Mouse (Mus musculus) stomach, postnatal 0 days (tissue): ENCODE results near the gene Npc2. TPM values are rescaled to one million over a fixed set of nuclear protein-coding genes. Genes with fewer than 3 reads are reported as not detected.

Experiments used
- ATAC-seq: fragments of 200-750 bp; cut with Nextera tagmentation; 2 replicates; pipeline ENCODE4 v1.8.0; 2017; ENCODE audit not compliant: low FRiP score, low TSS enrichment
- DNase-seq: peaks from one replicate; pipeline ENCODE4 v3.0.0-alpha.2; 2016; ENCODE audit warnings: low spot score
- H3K27ac ChIP-seq: fragments of 300-500 bp; sonication (generic); replicated peaks from 2 replicates; pipeline ENCODE4 v1.5.1; 2014; ENCODE audit warnings: mild to moderate bottlenecking, control low read depth
- H3K27me3 ChIP-seq: fragments of 300-500 bp; sonication (generic); 2 replicates; pipeline ENCODE4 v1.6.1; 2014; ENCODE audit warnings: low read length; ENCODE audit not compliant: control insufficient read depth, insufficient read depth
- H3K36me3 ChIP-seq: fragments of 300-500 bp; sonication (generic); 2 replicates; pipeline ENCODE4 v1.6.1; 2014; ENCODE audit warnings: low read length, mixed read lengths; ENCODE audit not compliant: control insufficient read depth, insufficient read depth
- H3K4me1 ChIP-seq: fragments of 300-500 bp; sonication (generic); replicated peaks from 2 replicates; pipeline ENCODE4 v1.6.1; 2014; ENCODE audit warnings: antibody characterized with exemption; ENCODE audit not compliant: control insufficient read depth, insufficient read depth
- H3K4me2 ChIP-seq: fragments of 300-500 bp; sonication (generic); replicated peaks from 2 replicates; pipeline ENCODE4 v1.6.1; 2014; ENCODE audit warnings: low read depth, mild to moderate bottlenecking, control low read depth, moderate library complexity
- H3K4me3 ChIP-seq: fragments of 300-500 bp; sonication (generic); 2 replicates; pipeline ENCODE4 v1.5.1; 2014; ENCODE audit warnings: low read depth, low read length, control low read depth
- H3K9ac ChIP-seq: fragments of 300-500 bp; sonication (generic); 2 replicates; pipeline ENCODE4 v1.6.1; 2014; ENCODE audit warnings: mild to moderate bottlenecking, low read length, control low read depth, mixed read lengths
- H3K9me3 ChIP-seq: fragments of 300-500 bp; sonication (generic); 2 replicates; pipeline ENCODE4 v1.6.1; 2016; ENCODE audit warnings: low read length; ENCODE audit not compliant: control insufficient read depth
- CTCF ChIP-seq: IDR thresholded peaks from 2 replicates; pipeline ENCODE4 v1.5.1; 2016; ENCODE audit warnings: antibody characterized with exemption, low read depth, mild to moderate bottlenecking, moderate library complexity
- EP300 ChIP-seq: optimal IDR thresholded peaks from 2 replicates; pipeline ENCODE3; 2016; ENCODE audit warnings: antibody characterized with exemption
- WGBS: fragments of 180-500 bp; shearing (Covaris S2); extraction: QIAGEN DNeasy Blood & Tissue Kit; methylation state at CpG from one replicate; pipeline ENCODE4 v1.1.7; 2014; 5-methylcytosine and 5-hydroxymethylcytosine counted together
- polyA plus RNA-seq: library from polyadenylated mRNA; unstranded; fragments of >200 nt; fragmentation: Nextera tagmentation; extraction: Ambion mirVana; gene quantifications from 2 replicates; pipeline ENCODE4 v1.2.1, GENCODE M21; 2015

Npc2 gene
- polyA plus RNA-seq, result 49.0 and 49.4 TPM in 2 replicates

GRCm38 (mm10) chr12:84772726-84773441, at the start of gene Npc2, which contains the start of gene Isca2:
Npc2 (minus strand) TSS chr12:84773152.
Isca2 (plus strand) TSS chr12:84773251.
- ATAC-seq, result peak; percentile 100
- peak; percentile 99 for DNase-seq
- Histone ChIP-seq H3K4me1 (no peaks in the 10 kb centered on the region), H3K27ac (peak within 1 kb of the TSS; percentile 95), H3K27me3 (no peaks in the 10 kb centered on the region), H3K9me3 (no peaks in the 10 kb centered on the region), H3K4me3 (peak within 1 kb of the TSS; percentile 82), H3K9ac (peak within 1 kb of the TSS; percentile 88), H3K4me2 (peak within 1 kb of the TSS; percentile 92), H3K36me3 (no peaks in the 10 kb centered on the region)
- TF ChIP-seq CTCF (peak; percentile 37), EP300 (peak; percentile 47)
- under 1% methylated on average over 48 of the region's 50 CpGs for WGBS

GRCm38 (mm10) chr12:84819236-84820168, 46.5 kb upstream of the Npc2 start:
- no peak for TF ChIP-seq EP300
- TF ChIP-seq CTCF, result no peak
- H3K4me2 ChIP-seq, result no peak overlapping the region
- no peak overlapping the region for H3K27ac ChIP-seq
- no peaks in the 10 kb centered on the region for H3K27me3 ChIP-seq
- no peaks in the 10 kb centered on the region for H3K9me3 ChIP-seq
- WGBS, result 84% methylated on average over 13 of the region's 13 CpGs
- no peak overlapping the region for H3K4me3 ChIP-seq
- H3K9ac ChIP-seq, result no peak overlapping the region
- no peaks in the 10 kb centered on the region for H3K4me1 ChIP-seq
- H3K36me3 ChIP-seq, result no peaks in the 10 kb centered on the region
- no peak for DNase-seq
- no peak for ATAC-seq

DNA sequence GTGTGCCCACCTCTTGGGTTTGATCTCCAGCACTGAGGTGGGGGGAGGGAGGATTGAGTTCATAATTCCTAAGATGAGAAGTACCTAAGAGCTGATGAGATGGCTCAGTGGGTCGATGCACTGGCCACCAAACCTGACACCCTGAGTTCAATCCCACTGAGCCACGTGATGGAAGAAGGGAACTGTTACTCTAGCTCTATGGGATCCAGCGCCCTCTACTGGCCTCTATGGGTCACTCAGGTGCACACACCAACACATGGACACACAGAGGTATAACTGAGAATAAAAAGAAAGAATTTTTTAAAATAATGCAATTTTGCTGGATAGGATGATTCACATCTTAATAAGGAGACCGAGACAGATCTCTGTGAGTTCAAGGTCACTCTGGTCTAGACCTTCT, 45.5 kb upstream of the Npc2 start:
- H3K36me3 ChIP-seq, result no peaks in the 10 kb centered on the region
- ATAC-seq (no peak), DNase-seq (no peak)
- no peak overlapping the region for H3K27ac ChIP-seq
- TF ChIP-seq CTCF, result peak; percentile 33
- no peak for TF ChIP-seq EP300
- no peak overlapping the region for H3K4me3 ChIP-seq
- no peaks in the 10 kb centered on the region for H3K27me3 ChIP-seq
- no peaks in the 10 kb centered on the region for H3K4me1 ChIP-seq
- 59% methylated on average over 4 of the region's 4 CpGs for WGBS
- H3K4me2 ChIP-seq, result no peak overlapping the region
- no peaks in the 10 kb centered on the region for H3K9me3 ChIP-seq
- H3K9ac ChIP-seq, result no peak overlapping the region

GRCm38 (mm10) chr12:84814663-84815325, 41.8 kb upstream of the Npc2 start:
- Histone ChIP-seq H3K4me3 (no peak overlapping the region), H3K4me2 (no peak overlapping the region), H3K9me3 (no peaks in the 10 kb centered on the region), H3K4me1 (no peaks in the 10 kb centered on the region), H3K9ac (no peak overlapping the region), H3K36me3 (no peaks in the 10 kb centered on the region), H3K27me3 (no peaks in the 10 kb centered on the region), H3K27ac (peak overlapping the region; percentile 73)
- 39% methylated on average over 3 of the region's 3 CpGs for WGBS
- DNase-seq, result peak; percentile 63
- peak; percentile 87 for ATAC-seq
- TF ChIP-seq CTCF, result no peak
- no peak for TF ChIP-seq EP300

- no peaks in the 10 kb centered on the region for H3K27me3 ChIP-seq
- no peak overlapping the region for H3K4me2 ChIP-seq
- H3K9ac ChIP-seq, result no peak overlapping the region
- H3K4me3 ChIP-seq, result no peak overlapping the region
- 49% methylated on average over 7 of the region's 7 CpGs for WGBS
- no peaks in the 10 kb centered on the region for H3K9me3 ChIP-seq
- peak; percentile 49 for DNase-seq
- TF ChIP-seq CTCF, result peak; percentile 61
- no peak for TF ChIP-seq EP300
- H3K27ac ChIP-seq, result no peak overlapping the region
- H3K36me3 ChIP-seq, result no peaks in the 10 kb centered on the region
- ATAC-seq, result peak; percentile 48; the same call in 1 of the 2 replicates
- no peaks in the 10 kb centered on the region for H3K4me1 ChIP-seq
These were observed 40.8 kb upstream of the Npc2 start for GRCm38 (mm10) chr12:84813773-84814172.
